Mouse (Mus musculus) liver, embryonic 11.5 days (tissue): ENCODE data around the gene Csrnp2. TPM values are rescaled to one million over a fixed set of nuclear protein-coding genes. Genes with fewer than 3 reads are reported as not detected.
"Not testable (repeated sequence)": the region's sequence is repeated elsewhere in the genome, so short reads cannot be mapped to it uniquely, and the experiment has no call there.

Experiments used
- ATAC-seq: fragments of 200-750 bp; cut with Nextera tagmentation; replicated peaks from 2 replicates; pipeline ENCODE4 v1.8.0; 2017; ENCODE audit warnings: moderate number of reproducible peaks, mild to moderate bottlenecking, moderate TSS enrichment, moderate library complexity; ENCODE audit not compliant: low FRiP score
- DNase-seq: peaks from one replicate; pipeline ENCODE4 v3.0.0-alpha.2; 2017; ENCODE audit warnings: low spot score
- H3K27ac ChIP-seq: fragments of 300-500 bp; sonication (generic); 2 replicates; pipeline ENCODE4 v1.5.1; 2014; ENCODE audit warnings: mild to moderate bottlenecking, low read depth, low read length, control low read depth
- H3K27me3 ChIP-seq: fragments of 300-500 bp; sonication (generic); replicated peaks from 2 replicates; pipeline ENCODE4 v1.6.1; 2014; ENCODE audit warnings: low read length, mixed read lengths; ENCODE audit not compliant: control insufficient read depth, insufficient read depth
- H3K36me3 ChIP-seq: fragments of 300-500 bp; sonication (generic); 2 replicates; pipeline ENCODE4 v1.6.1; 2014; ENCODE audit warnings: mild to moderate bottlenecking, low read length, moderate library complexity, mixed read lengths; ENCODE audit not compliant: control insufficient read depth, insufficient read depth
- H3K4me1 ChIP-seq: fragments of 300-500 bp; sonication (generic); replicated peaks from 2 replicates; pipeline ENCODE4 v1.6.1; 2014; ENCODE audit warnings: low read length, mixed read lengths; ENCODE audit not compliant: control insufficient read depth, insufficient read depth
- H3K4me2 ChIP-seq: fragments of 300-500 bp; sonication (generic); 2 replicates; pipeline ENCODE4 v1.6.1; 2014; ENCODE audit warnings: mild to moderate bottlenecking, control low read depth, moderate library complexity
- H3K4me3 ChIP-seq: fragments of 300-500 bp; sonication (generic); 2 replicates; pipeline ENCODE4 v1.5.1; 2014; ENCODE audit warnings: low read depth, low read length, control low read depth
- H3K9ac ChIP-seq: fragments of 300-500 bp; sonication (generic); 2 replicates; pipeline ENCODE4 v1.6.1; 2014; ENCODE audit warnings: low read depth, low read length, control low read depth
- H3K9me3 ChIP-seq: fragments of 300-500 bp; sonication (generic); 2 replicates; pipeline ENCODE4 v1.6.1; 2016; ENCODE audit warnings: low read length, inconsistent platforms, mixed read lengths; ENCODE audit not compliant: control insufficient read depth
- WGBS: fragments of 180-500 bp; shearing (Covaris S2); extraction: QIAGEN DNeasy Blood & Tissue Kit; methylation state at CpG from one replicate; pipeline ENCODE4 v1.1.7; 2014; 5-methylcytosine and 5-hydroxymethylcytosine counted together
- polyA plus RNA-seq: library from polyadenylated mRNA; unstranded; fragments of >200 nt; fragmentation: Nextera tagmentation; extraction: Ambion mirVana; gene quantifications from 2 replicates; pipeline ENCODE4 v1.2.1, GENCODE M21; 2014

The Csrnp2 gene
- 6.5 and 7.5 TPM in 2 replicates for polyA plus RNA-seq

- H3K36me3 ChIP-seq: 0 out of 2 replicates have a peak, but pooled peaks cover 2% of the 10 kb centered on the region
- DNase-seq (peak; percentile 94), ATAC-seq (peak; percentile 98)
- no peaks in the 10 kb centered on the region for H3K27me3 ChIP-seq
- WGBS: under 1% methylated on average over 39 of the region's 40 CpGs
- peak within 1 kb of the TSS; percentile 77 for H3K27ac ChIP-seq
- H3K9ac ChIP-seq: peak within 1 kb of the TSS; percentile 85
- no peaks in the 10 kb centered on the region for H3K9me3 ChIP-seq
- H3K4me2 ChIP-seq: peak within 1 kb of the TSS; percentile 99
- H3K4me3 ChIP-seq: peak within 1 kb of the TSS; percentile 76
- peaks cover 18% of the 10 kb centered on the region for H3K4me1 ChIP-seq
Observed at GRCm38 (mm10) chr15:100495102-100495501, at the start of gene Csrnp2. TSS of gene Csrnp2 (minus strand) at chr15:100495488.

DNA sequence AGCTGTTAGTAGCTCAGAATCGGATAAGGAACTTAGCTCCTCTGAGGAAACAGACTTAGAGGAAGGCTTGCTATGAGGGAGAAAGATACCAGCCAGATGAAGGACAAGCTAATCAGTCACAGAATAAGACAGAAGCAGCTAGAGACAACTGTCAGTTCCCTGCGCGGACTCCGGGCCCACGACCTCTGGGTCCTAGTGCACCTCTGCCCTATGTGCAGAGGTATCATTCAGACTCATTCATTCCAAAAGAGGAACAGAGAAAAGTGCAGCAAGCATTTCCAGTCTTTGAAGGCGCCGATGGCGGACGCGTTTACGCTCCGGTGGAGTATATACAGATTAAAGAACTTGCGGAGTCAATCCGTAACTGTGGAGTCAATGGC is 48.4 kb upstream of the Csrnp2 start:
- H3K9ac ChIP-seq, H3K27me3 ChIP-seq, H3K27ac ChIP-seq, H3K36me3 ChIP-seq, H3K9me3 ChIP-seq, ATAC-seq, H3K4me2 ChIP-seq, DNase-seq, H3K4me1 ChIP-seq, H3K4me3 ChIP-seq: not testable (repeated sequence)
- WGBS: 95% methylated on average over 14 of the region's 14 CpGs

DNA sequence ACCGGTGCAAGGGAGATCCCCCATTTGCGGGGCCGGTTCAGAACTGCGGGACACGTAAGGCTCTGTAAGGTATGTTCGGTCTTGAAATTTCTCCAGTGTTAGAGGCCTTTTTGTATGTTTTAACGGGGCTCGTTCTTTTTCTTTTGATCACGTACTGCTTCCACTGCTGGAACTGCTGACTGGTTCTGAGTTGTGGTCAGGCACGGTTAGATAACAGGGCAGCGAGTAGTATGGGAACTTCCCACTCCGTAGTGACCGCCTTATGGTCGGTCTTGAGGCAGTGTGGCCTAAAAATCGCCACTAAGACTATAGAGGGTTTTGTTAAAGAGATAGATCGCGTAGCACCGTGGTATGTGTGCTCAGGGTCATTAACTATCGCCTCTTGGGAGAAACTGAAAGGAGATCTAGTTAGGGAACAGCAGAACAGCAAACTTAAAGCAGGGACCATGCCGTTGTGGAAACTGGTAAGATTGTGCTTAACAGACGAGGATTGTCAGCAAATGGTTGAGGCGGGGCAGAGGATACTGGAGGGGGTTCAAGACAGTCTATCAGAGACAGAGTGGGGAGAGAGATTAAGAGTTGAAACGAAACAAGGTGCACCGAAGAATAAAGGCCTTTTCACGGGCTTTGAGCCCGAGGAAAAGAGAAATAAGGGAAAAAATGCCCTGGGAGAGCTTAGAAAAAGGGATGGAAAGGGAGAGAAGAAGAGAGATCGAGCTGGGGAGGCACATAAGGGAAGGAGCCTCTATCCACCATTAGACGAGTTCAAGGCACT is 47.8 kb upstream of the Csrnp2 start:
- not testable (repeated sequence) for DNase-seq, H3K4me1 ChIP-seq, H3K9me3 ChIP-seq, H3K9ac ChIP-seq, H3K27me3 ChIP-seq, H3K27ac ChIP-seq, ATAC-seq, H3K4me3 ChIP-seq, H3K4me2 ChIP-seq, H3K36me3 ChIP-seq
- 88% methylated on average over 25 of the region's 28 CpGs for WGBS

- H3K4me3 ChIP-seq: no peak overlapping the region
- H3K9ac ChIP-seq: no peak overlapping the region
- H3K36me3 ChIP-seq: no peaks in the 10 kb centered on the region; the same call in 1 of the 2 replicates
- ATAC-seq (no peak), DNase-seq (no peak)
- no peaks in the 10 kb centered on the region for H3K9me3 ChIP-seq
- WGBS: 87% methylated on average over 4 of the region's 4 CpGs
- H3K27me3 ChIP-seq: no peaks in the 10 kb centered on the region
- no peaks in the 10 kb centered on the region for H3K4me1 ChIP-seq
- H3K4me2 ChIP-seq: no peak overlapping the region
- no peak overlapping the region for H3K27ac ChIP-seq
Observed at GRCm38 (mm10) chr15:100541426-100541825, 46.1 kb upstream of the Csrnp2 start.

DNA sequence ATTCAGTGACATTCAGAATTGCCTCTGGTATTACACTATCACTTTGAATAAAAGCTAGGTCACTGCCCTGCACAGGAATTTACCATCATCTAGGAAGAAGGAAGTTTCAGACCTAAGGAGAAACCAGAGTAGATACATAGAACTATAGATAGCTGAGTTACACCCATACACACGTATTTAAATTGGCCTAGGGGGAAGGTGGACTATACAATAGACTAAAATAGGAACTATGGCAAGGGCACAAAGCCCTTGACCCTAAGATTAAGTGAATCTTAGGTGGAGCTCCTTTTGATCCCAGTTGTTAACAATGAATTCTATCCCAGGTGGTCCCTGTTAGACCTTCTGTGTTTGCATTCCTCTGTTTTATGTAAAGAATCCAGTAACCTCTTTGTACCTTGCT is 45.7 kb upstream of the Csrnp2 start:
- not testable (repeated sequence) for H3K9me3 ChIP-seq, H3K9ac ChIP-seq, H3K4me2 ChIP-seq, DNase-seq, H3K36me3 ChIP-seq, ATAC-seq, H3K27ac ChIP-seq, H3K4me3 ChIP-seq, H3K27me3 ChIP-seq, H3K4me1 ChIP-seq
- WGBS: 69% methylated on average over 1 of the region's 1 CpGs

DNA sequence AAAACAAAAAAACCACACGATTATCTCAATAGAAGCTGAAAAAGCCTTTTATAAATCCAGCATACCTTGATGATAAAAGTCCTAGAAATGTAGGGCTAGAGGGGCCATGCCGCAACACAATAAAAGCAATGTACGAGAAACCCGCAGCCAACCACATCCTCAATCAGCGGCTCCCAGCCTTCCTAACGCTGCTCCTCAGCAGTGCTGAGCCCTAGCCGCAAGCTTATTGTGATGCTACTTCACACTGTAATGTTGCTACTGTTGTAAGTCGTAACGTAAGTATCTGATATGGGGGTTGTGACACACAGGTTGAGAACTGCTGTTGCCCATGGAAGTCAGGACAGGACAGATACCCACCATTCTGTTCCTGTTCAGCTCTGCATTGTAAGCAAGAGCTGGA is 44.1 kb upstream of the Csrnp2 start:
- Histone ChIP-seq H3K36me3 (no peaks in the 10 kb centered on the region; the same call in 1 of the 2 replicates), H3K27ac (no peak overlapping the region), H3K9ac (no peak overlapping the region), H3K27me3 (no peaks in the 10 kb centered on the region), H3K4me2 (no peak overlapping the region), H3K4me1 (no peaks in the 10 kb centered on the region), H3K9me3 (no peaks in the 10 kb centered on the region), H3K4me3 (no peak overlapping the region)
- DNase-seq: no peak
- no peak for ATAC-seq
- WGBS: 86% methylated on average over 9 of the region's 9 CpGs

DNA sequence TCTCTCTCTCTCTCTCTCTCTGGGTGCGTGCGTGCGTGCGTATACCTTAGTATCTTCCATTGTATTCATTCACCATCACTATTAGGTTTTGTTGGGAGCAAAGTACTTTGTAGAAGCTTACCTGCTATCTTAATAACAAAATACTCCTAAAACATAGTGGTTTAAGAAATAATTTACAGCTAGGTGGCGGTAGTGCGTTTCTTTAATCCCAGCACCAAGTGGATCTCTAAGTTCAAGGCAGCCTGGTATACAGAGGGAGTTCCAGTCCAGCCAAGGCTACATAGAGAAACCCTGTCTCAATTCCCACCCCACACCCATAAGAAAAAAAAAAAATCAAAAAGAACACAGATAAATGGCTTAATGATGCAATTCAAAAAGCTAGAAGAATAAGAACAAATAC is 42.6 kb upstream of the Csrnp2 start:
- ATAC-seq (no peak), DNase-seq (no peak)
- 75% methylated on average over 6 of the region's 6 CpGs for WGBS
- Histone ChIP-seq H3K36me3 (no peaks in the 10 kb centered on the region; the same call in 1 of the 2 replicates), H3K27ac (no peak overlapping the region), H3K27me3 (no peaks in the 10 kb centered on the region), H3K9me3 (no peaks in the 10 kb centered on the region), H3K4me2 (no peak overlapping the region), H3K4me3 (no peak overlapping the region), H3K9ac (no peak overlapping the region), H3K4me1 (no peaks in the 10 kb centered on the region)

- WGBS: 60% methylated on average over 5 of the region's 5 CpGs
- DNase-seq (no peak), ATAC-seq (no peak)
- no peak overlapping the region for H3K27ac ChIP-seq
- no peak overlapping the region for H3K9ac ChIP-seq
- H3K4me2 ChIP-seq: no peak overlapping the region
- H3K4me3 ChIP-seq: no peak overlapping the region
- H3K4me1 ChIP-seq: no peaks in the 10 kb centered on the region; the same call in 1 of the 2 replicates
- H3K9me3 ChIP-seq: no peaks in the 10 kb centered on the region
- no peaks in the 10 kb centered on the region for H3K27me3 ChIP-seq
- 0 out of 2 replicates have a peak, but pooled peaks cover 2% of the 10 kb centered on the region for H3K36me3 ChIP-seq
Observed at GRCm38 (mm10) chr15:100527900-100528299, 32.6 kb upstream of the Csrnp2 start.

DNA sequence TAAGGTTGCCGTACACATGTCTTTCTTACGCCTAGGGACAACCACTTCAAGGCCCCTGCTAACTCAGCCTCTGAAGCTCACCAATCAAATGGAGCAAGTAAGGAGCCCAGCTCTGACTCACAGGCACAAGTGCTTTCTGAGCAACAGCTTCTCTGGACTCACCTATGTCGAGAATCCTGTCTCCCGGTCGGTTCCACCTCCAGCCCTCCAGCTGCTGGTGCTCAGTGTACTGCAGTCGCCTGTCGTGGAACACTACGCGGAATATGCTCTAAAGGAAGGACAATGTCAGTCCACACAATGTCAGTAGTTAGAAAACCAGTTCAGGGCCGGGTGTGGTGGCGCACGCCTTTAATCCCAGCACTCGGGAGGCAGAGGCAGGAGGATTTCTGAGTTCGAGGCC is 30.1 kb upstream of the Csrnp2 start:
- Histone ChIP-seq H3K27me3 (no peaks in the 10 kb centered on the region), H3K4me1 (no peaks in the 10 kb centered on the region; the same call in 1 of the 2 replicates), H3K27ac (no peak overlapping the region), H3K4me2 (no peak overlapping the region), H3K4me3 (no peak overlapping the region), H3K36me3 (peaks cover 6% of the 10 kb centered on the region; the same call in 1 of the 2 replicates), H3K9me3 (no peaks in the 10 kb centered on the region), H3K9ac (no peak overlapping the region)
- ATAC-seq: no peak
- DNase-seq: no peak
- WGBS: 93% methylated on average over 14 of the region's 14 CpGs
